Mouse (Mus musculus) intestine, embryonic 14.5 days (tissue): ENCODE measurements at regions not wholly inside any gene's neighbourhood (a gene's known extent, or its start where the extent isn't known, plus 50 kb on each side); places are given as distances from the start of the nearest gene placed in this dataset.

Source experiments
- ATAC-seq: fragments of 200-750 bp; cut with Nextera tagmentation; replicated peaks from 2 replicates; pipeline ENCODE4 v1.8.0; 2017; ENCODE audit warnings: low read depth, moderate number of reproducible peaks, moderate TSS enrichment, moderate library complexity; ENCODE audit not compliant: low FRiP score, low TSS enrichment
- DNase-seq: peaks from one replicate; pipeline ENCODE4 v3.0.0-alpha.2; 2018; ENCODE audit warnings: low spot score
- H3K27ac ChIP-seq: fragments of 300-500 bp; sonication (generic); 2 replicates; pipeline ENCODE4 v1.5.1; 2014; ENCODE audit warnings: low read depth, mild to moderate bottlenecking, control low read depth
- H3K27me3 ChIP-seq: fragments of 300-500 bp; sonication (generic); replicated peaks from 2 replicates; pipeline ENCODE4 v1.6.1; 2014; ENCODE audit warnings: low read length, control low read depth; ENCODE audit not compliant: control insufficient read depth, insufficient read depth
- H3K36me3 ChIP-seq: fragments of 300-500 bp; sonication (generic); 2 replicates; pipeline ENCODE4 v1.6.1; 2014; ENCODE audit warnings: low read length, control low read depth; ENCODE audit not compliant: control insufficient read depth, insufficient read depth
- H3K4me1 ChIP-seq: fragments of 300-500 bp; sonication (generic); replicated peaks from 2 replicates; pipeline ENCODE4 v1.6.1; 2014; ENCODE audit warnings: low read length, control low read depth, mixed read lengths; ENCODE audit not compliant: control insufficient read depth, insufficient read depth
- H3K4me2 ChIP-seq: fragments of 300-500 bp; sonication (generic); 2 replicates; pipeline ENCODE4 v1.6.1; 2014; ENCODE audit warnings: low read length
- H3K4me3 ChIP-seq: fragments of 300-500 bp; sonication (generic); 2 replicates; pipeline ENCODE4 v1.5.1; 2014; ENCODE audit warnings: low read depth, low read length, control low read depth, mixed read lengths
- H3K9ac ChIP-seq: fragments of 300-500 bp; sonication (generic); 2 replicates; pipeline ENCODE4 v1.6.1; 2014; ENCODE audit warnings: mild to moderate bottlenecking, low read length
- H3K9me3 ChIP-seq: fragments of 300-500 bp; sonication (generic); 2 replicates; pipeline ENCODE4 v1.6.1; 2016; ENCODE audit warnings: low read length, control low read depth; ENCODE audit not compliant: control insufficient read depth
- WGBS: fragments of 180-500 bp; shearing (Covaris S2); extraction: QIAGEN DNeasy Blood & Tissue Kit; methylation state at CpG from one replicate; pipeline ENCODE4 v1.1.7; 2014; 5-methylcytosine and 5-hydroxymethylcytosine counted together

- Histone ChIP-seq H3K4me2 (no peak overlapping the region), H3K27me3 (no peaks in the 10 kb centered on the region), H3K36me3 (no peaks in the 10 kb centered on the region), H3K27ac (no peak overlapping the region), H3K9me3 (no peaks in the 10 kb centered on the region), H3K4me3 (no peak overlapping the region), H3K4me1 (no peaks in the 10 kb centered on the region), H3K9ac (no peak overlapping the region)
- WGBS: 56% methylated on average over 3 of the region's 3 CpGs
- ATAC-seq: no peak
- no peak for DNase-seq
These were observed 79.8 kb upstream of the 2610301B20Rik start for GRCm38 (mm10) chr4:10794471-10794870.

GRCm38 (mm10) chr4:10800780-10801553 lies 73.3 kb upstream of the 2610301B20Rik start:
- no peaks in the 10 kb centered on the region for H3K36me3 ChIP-seq
- DNase-seq (no peak), ATAC-seq (no peak)
- 73% methylated on average over 3 of the region's 3 CpGs for WGBS
- no peaks in the 10 kb centered on the region for H3K9me3 ChIP-seq
- no peak overlapping the region for H3K9ac ChIP-seq
- H3K4me3 ChIP-seq: no peak overlapping the region
- H3K27ac ChIP-seq: no peak overlapping the region
- H3K4me2 ChIP-seq: no peak overlapping the region
- H3K27me3 ChIP-seq: no peaks in the 10 kb centered on the region
- no peaks in the 10 kb centered on the region for H3K4me1 ChIP-seq

GRCm38 (mm10) chr4:10804735-10805134 lies 69.6 kb upstream of the 2610301B20Rik start:
- Histone ChIP-seq H3K4me2 (no peak overlapping the region), H3K9me3 (no peaks in the 10 kb centered on the region), H3K4me3 (no peak overlapping the region), H3K27ac (no peak overlapping the region), H3K27me3 (no peaks in the 10 kb centered on the region), H3K36me3 (no peaks in the 10 kb centered on the region), H3K9ac (no peak overlapping the region), H3K4me1 (no peaks in the 10 kb centered on the region)
- DNase-seq (no peak), ATAC-seq (no peak)
- 18% methylated on average over 1 of the region's 1 CpGs for WGBS

GRCm38 (mm10) chr4:10807260-10807659 lies 67.0 kb upstream of the 2610301B20Rik start:
- H3K9ac ChIP-seq: no peak overlapping the region

GRCm38 (mm10) chr4:10812931-10813330 lies 61.4 kb upstream of the 2610301B20Rik start:
- H3K4me3 ChIP-seq: no peak overlapping the region
- no peaks in the 10 kb centered on the region for H3K36me3 ChIP-seq
- 87% methylated on average over 2 of the region's 2 CpGs for WGBS
- DNase-seq (no peak), ATAC-seq (no peak)
- no peak overlapping the region for H3K4me2 ChIP-seq
- H3K27ac ChIP-seq: no peak overlapping the region
- H3K4me1 ChIP-seq: no peaks in the 10 kb centered on the region
- H3K27me3 ChIP-seq: no peaks in the 10 kb centered on the region
- H3K9ac ChIP-seq: no peak overlapping the region
- no peaks in the 10 kb centered on the region for H3K9me3 ChIP-seq

More at GRCm38 (mm10) chr4:10807260-10807659, 67.0 kb upstream of the 2610301B20Rik start:
- no peaks in the 10 kb centered on the region for H3K9me3 ChIP-seq
- DNase-seq (no peak), ATAC-seq (no peak)
- no peak overlapping the region for H3K27ac ChIP-seq
- no peaks in the 10 kb centered on the region for H3K27me3 ChIP-seq
- no peaks in the 10 kb centered on the region for H3K4me1 ChIP-seq
- H3K4me3 ChIP-seq: no peak overlapping the region
- no peak overlapping the region for H3K4me2 ChIP-seq
- WGBS: 63% methylated on average over 3 of the region's 3 CpGs
- H3K36me3 ChIP-seq: no peaks in the 10 kb centered on the region
